Mouse (Mus musculus) embryo, embryonic 11.5 days (tissue): Measurements from ENCODE around the gene Zfp580.
"Not testable (repeated sequence)": the region's sequence is repeated elsewhere in the genome, so short reads cannot be mapped to it uniquely, and the experiment has no call there.

Experiments
- DNase-seq: peaks from one replicate; pipeline ENCODE4 v3.0.0-alpha.2; 2012; ENCODE audit warnings: low read depth, low spot score

Zfp580 gene

GRCm38 (mm10) chr7:5064886-5065285 lies 13.5 kb downstream of the Zfp580 start:
- DNase-seq: no peak

- DNase-seq: no peak
Measured at GRCm38 (mm10) chr7:5073586-5073985, 22.2 kb downstream of the Zfp580 start.

DNA sequence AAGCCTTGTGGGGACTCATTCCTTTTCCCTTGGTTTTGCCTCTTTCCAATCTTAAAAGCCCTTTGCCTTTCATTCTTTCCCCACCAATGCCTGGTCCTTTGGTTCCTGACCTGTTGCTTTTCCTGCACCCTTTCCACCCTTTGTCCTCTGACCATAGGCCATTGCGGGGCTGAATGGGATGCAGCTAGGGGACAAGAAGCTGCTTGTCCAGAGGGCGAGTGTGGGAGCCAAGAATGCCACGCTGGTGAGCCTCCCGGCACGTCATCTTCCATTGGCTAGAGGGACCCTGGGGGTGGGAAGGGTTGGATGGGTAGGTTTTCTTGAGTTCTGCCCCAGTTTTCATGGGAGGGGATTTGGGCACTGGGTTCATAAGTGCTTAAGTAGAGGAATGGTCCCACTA lies 23.6 kb downstream of the Zfp580 start:
- DNase-seq: no peak

GRCm38 (mm10) chr7:5076931-5077330 lies 25.6 kb downstream of the Zfp580 start:
- no peak for DNase-seq

DNA sequence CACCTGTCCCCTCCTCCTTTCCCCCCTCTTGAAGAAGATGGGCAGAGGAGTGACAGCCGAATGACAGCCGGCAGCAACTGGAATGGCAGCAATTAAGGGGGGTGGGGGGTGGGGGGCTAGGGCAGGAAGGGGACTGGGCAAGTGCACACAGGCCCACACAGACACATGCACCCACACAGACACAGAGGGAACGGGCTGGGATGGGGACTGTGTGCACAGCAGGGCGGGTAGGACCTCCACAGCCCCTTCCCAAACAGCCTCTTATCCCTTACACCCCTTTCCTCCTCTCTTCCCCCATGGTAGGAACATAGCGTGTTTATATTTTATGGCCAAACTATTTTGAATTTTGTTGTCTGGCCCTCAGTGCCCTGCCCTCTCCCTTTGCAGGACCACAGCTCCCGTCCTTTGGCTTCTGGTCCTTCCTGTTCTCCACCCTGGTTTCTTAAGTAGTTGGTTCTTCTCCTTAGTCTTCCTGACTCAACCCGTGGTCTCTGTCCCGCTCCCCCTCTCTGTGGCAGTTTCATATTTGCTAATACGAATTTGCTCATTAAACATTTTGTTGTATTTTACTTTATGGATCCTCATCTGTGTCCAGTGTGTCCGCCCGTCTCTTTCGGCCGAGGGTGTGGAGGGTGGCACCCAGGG lies 28.1 kb downstream of the Zfp580 start:
- not testable (repeated sequence) for DNase-seq

GRCm38 (mm10) chr7:5080010-5080751 lies 28.8 kb downstream of the Zfp580 start, which contains the start of gene Epn1:
TSS of gene Epn1 (plus strand) at chr7:5080235.
- peak; percentile 93 for DNase-seq

GRCm38 (mm10) chr7:5080815-5081214 lies 29.5 kb downstream of the Zfp580 start:
- no peak for DNase-seq

DNA sequence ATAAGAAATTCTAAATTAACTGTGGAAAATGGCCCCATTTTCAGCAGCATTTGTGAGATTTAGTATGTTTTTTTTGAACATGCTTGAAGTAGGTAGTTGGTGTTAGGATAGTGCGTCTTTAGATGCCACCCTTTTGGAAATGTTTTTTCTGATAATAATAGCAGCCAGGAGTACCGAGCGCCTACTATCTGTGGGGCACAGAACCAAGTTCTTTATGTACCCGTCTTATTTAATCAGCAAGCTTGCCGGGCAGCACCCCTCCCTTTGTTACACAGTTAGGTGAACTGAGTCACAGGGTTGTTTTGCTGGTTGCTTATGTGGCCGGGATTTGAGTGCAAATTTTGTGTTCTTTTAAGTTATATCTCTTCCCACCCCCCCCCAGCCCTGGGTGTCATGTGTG lies 29.9 kb downstream of the Zfp580 start:
- no peak for DNase-seq

DNA sequence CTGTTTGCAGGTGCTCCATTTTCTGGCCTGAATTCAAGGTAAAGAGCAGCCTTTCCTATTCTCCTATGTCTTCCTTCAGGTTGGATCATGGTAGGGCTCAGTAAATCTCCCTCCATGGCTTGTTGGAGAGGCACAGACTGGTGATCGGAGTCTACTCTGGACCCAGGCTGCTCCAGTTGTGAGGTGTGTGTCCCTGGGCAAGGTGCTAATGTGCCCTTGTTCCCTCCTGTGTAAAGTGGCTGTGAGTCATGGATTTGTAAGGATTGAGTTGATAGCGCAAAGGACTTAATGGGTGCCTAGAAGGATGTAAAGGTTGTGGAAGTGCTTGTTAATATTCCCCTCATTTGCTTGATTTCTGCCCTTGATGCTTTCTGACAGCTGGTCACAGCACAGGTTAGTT lies 30.6 kb downstream of the Zfp580 start:
- DNase-seq: no peak

GRCm38 (mm10) chr7:5083325-5084105 lies 32.2 kb downstream of the Zfp580 start:
- no peak for DNase-seq

GRCm38 (mm10) chr7:5085512-5085911 lies 34.2 kb downstream of the Zfp580 start:
- DNase-seq: no peak

- no peak for DNase-seq
Measured at GRCm38 (mm10) chr7:5086921-5087440, 35.6 kb downstream of the Zfp580 start.

GRCm38 (mm10) chr7:5087886-5088285 lies 36.5 kb downstream of the Zfp580 start:
- no peak for DNase-seq

GRCm38 (mm10) chr7:5089853-5090252 lies 38.5 kb downstream of the Zfp580 start:
- DNase-seq: no peak

- DNase-seq: no peak
Measured at GRCm38 (mm10) chr7:5091008-5091728, 39.8 kb downstream of the Zfp580 start.

DNA sequence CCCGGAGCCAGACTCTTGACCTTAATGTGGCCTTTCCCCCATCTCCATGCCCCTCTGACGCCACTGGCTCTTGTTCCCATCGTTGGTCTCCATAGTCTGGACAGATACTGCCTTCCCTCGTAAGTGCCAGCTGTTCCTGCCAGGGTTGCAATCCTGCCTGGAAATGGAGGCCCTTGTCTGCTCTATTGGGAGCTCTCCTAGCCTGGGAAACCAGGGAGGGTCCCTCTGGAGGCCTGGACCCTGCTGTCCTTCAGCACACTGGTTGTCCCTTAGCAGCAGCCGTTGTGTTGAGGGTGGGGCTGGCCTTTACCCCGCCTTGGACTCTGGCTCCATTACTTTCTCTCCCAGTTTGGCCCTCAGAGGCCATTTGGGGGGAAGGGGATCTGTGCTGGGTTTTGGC lies 41.0 kb downstream of the Zfp580 start:
- no peak for DNase-seq

GRCm38 (mm10) chr7:5092831-5093510 lies 41.6 kb downstream of the Zfp580 start:
- DNase-seq: no peak

DNA sequence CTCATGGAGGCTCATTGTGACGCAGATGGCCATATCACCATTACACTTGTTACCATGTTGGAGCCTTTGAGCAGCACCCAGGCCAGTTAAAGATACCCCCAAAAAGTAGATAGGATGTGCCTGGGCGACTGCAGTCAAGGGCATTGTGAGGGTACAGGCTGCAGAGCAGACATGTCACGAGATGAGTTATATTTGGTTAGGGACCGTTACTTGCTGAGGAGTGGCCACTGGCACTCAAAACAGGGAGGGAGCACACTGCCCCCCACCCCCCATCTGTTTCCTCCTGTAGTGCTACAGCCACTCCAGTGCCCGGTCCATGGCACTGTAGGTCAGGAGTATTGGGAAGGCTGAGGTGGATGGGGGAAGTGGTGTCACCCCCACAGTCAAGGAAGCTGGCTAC lies 47.4 kb downstream of the Zfp580 start:
- DNase-seq: no peak

DNA sequence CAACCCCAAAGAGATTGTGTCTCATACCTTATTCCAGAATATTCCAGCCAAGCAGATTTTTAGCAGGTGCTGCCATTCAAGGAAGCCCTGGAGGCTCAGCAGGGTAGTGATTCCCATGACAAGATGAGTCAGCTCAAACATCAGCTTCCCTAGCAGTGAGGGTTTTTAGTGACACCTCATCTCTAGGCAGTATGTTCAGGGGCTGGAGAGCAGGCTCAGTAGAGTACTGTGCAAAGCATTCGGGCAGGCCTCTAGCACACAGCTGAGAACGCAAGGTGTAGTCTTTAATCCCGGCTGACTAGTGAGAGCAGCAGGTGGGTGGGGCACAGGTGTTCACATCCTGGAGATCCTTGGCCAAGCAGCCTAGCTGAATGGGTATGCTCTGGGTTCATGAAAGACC lies 48.5 kb downstream of the Zfp580 start:
- no peak for DNase-seq

DNA sequence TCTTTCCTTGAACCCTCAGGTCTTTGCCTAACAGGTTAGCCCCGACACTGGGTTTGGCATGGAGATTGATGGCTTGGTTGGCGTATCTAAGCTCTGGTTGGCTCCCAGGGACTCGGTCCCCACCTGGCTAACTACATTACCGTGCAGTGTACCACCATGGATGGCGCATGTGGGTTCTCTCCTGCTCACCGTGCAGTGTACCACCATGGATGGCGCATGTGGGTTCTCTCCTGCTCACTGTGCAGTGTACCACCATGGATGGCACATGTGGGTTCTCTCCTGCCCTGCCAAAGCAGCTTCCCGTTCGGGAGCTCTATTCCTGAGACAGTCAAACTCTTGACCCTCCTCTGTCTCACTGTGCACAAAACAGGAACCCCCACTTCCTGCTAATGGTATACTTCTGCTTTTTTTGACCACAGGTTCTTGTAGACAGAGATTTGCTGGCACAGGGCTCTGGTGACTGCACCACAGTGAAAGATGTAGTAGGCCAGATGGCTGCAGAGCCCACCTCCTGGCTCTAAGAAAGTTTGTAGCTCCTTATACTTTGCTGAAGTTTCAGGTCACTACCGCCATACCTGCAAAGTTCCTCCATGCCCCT lies 49.8 kb downstream of the Zfp580 start:
- no peak for DNase-seq

- no peak for DNase-seq
Measured at GRCm38 (mm10) chr7:5102564-5102963, 51.2 kb downstream of the Zfp580 start.
